Mouse (Mus musculus) heart, adult 2 months (tissue): ENCODE data around the gene Mov10l1. TPM values are rescaled to one million over a fixed set of nuclear protein-coding genes. Genes with fewer than 3 reads are reported as not detected.
A peak's percentile ranks its signal among the peaks of the same experiment; 100 is the strongest.

Experiments
- DNase-seq, 2 experiments: peaks; one replicate each; pipeline ENCODE4 v3.0.0; 2021
- H3K27ac ChIP-seq: fragments of 200-600 bp; 2 replicates; pipeline ENCODE4 v1.8.1; 2022
- H3K27me3 ChIP-seq: fragments of 200-500 bp; 2 replicates; pipeline ENCODE4 v1.6.1; 2012; ENCODE audit warnings: mild to moderate bottlenecking, low read length, inconsistent platforms, mixed read lengths; ENCODE audit not compliant: control insufficient read depth, insufficient read depth
- H3K36me3 ChIP-seq: fragments of 200-500 bp; 2 replicates; pipeline ENCODE4 v1.6.1; 2012; ENCODE audit warnings: low read length, inconsistent platforms; ENCODE audit not compliant: control insufficient read depth, insufficient read depth
- H3K4me1 ChIP-seq: fragments of 200-500 bp; 2 replicates; pipeline ENCODE4 v1.6.1; 2011; ENCODE audit warnings: low read length; ENCODE audit not compliant: control insufficient read depth, insufficient read depth
- H3K4me3 ChIP-seq: fragments of 200-600 bp; 2 replicates; pipeline ENCODE4 v1.8.1; 2022
- H3K79me2 ChIP-seq: fragments of 200-500 bp; replicated peaks from 2 replicates; pipeline ENCODE4 v1.6.1; 2012; ENCODE audit warnings: mild to moderate bottlenecking, inconsistent platforms, low read length, moderate library complexity, mixed read lengths; ENCODE audit not compliant: control insufficient read depth, insufficient read depth
- H3K9ac ChIP-seq: fragments of 200-500 bp; 2 replicates; pipeline ENCODE4 v1.6.1; 2012; ENCODE audit warnings: low read depth, mild to moderate bottlenecking, control low read depth, inconsistent platforms, low read length, mixed read lengths
- CTCF ChIP-seq: fragments of 200-600 bp; IDR thresholded peaks from 2 replicates; pipeline ENCODE4 v1.8.1; 2022; ENCODE audit warnings: antibody characterized with exemption, mild to moderate bottlenecking, moderate library complexity
- EP300 ChIP-seq: fragments of 200-500 bp; IDR thresholded peaks from 2 replicates; pipeline ENCODE4 v1.6.1; 2011; ENCODE audit warnings: low read depth, low read length, control low read depth; ENCODE audit not compliant: insufficient read depth
- POLR2A ChIP-seq: fragments of 200-500 bp; IDR thresholded peaks from 2 replicates; pipeline ENCODE4 v1.6.1; 2011; ENCODE audit warnings: mild to moderate bottlenecking, low read depth, low read length, control low read depth; ENCODE audit not compliant: insufficient read depth
- WGBS: fragments of 180-500 bp; shearing (Covaris S2); methylation state at CpG from one replicate; pipeline ENCODE4 v1.1.7; 2018; 5-methylcytosine and 5-hydroxymethylcytosine counted together
- intact Hi-C: fragments of 180-260 bp; cut with DNase I; formaldehyde crosslinking; loops from one replicate; pipeline ENCODE4 v1.15.1; 2025
- polyA plus RNA-seq: library from polyadenylated mRNA; depleted of rRNA; stranded (reverse); fragments of >200 nt; gene quantifications from 2 replicates; pipeline ENCODE4 v1.2.3, GENCODE M21; 2012
- total RNA-seq, 2 experiments: library from RNA; stranded (reverse); gene quantifications; 2 replicates each; pipeline ENCODE4 v1.2.3; 2021

Gene Mov10l1
- total and polyA plus RNA-seq, 3 experiments: 51.7 to 107 (median 96.4) TPM

- H3K9ac ChIP-seq: no peak overlapping the region
- TF ChIP-seq CTCF: no peak
- no peak for TF ChIP-seq POLR2A
- no peaks in the 10 kb centered on the region for H3K36me3 ChIP-seq
- peaks cover 5% of the 10 kb centered on the region for H3K27me3 ChIP-seq
- intact Hi-C loops: no loop called here
- DNase-seq: no peak
- no peak overlapping the region for H3K27ac ChIP-seq
- H3K4me3 ChIP-seq: no peak overlapping the region
- no peaks in the 10 kb centered on the region for H3K4me1 ChIP-seq
- H3K79me2 ChIP-seq: no peaks in the 10 kb centered on the region
- WGBS: 92% methylated on average over 5 of the region's 5 CpGs
These were observed 82.2 kb downstream of the Mov10l1 start for GRCm38 (mm10) chr15:89064891-89065290.

- H3K4me3 ChIP-seq: no peak overlapping the region
- no peaks in the 10 kb centered on the region for H3K79me2 ChIP-seq
- H3K27me3 ChIP-seq: peaks cover 3% of the 10 kb centered on the region
- no peaks in the 10 kb centered on the region for H3K4me1 ChIP-seq
- DNase-seq: no peak
- no peaks in the 10 kb centered on the region for H3K36me3 ChIP-seq
- TF ChIP-seq EP300: no peak
- TF ChIP-seq CTCF: no peak
- TF ChIP-seq POLR2A: no peak
- WGBS: 29% methylated on average over 35 of the region's 35 CpGs
- intact Hi-C loops: no loop called here
- no peak overlapping the region for H3K27ac ChIP-seq
- no peak overlapping the region for H3K9ac ChIP-seq
These were observed 84.9 kb downstream of the Mov10l1 start for GRCm38 (mm10) chr15:89067609-89068008.

- H3K27ac ChIP-seq: no peak overlapping the region
- DNase-seq: no peak
- H3K79me2 ChIP-seq: no peaks in the 10 kb centered on the region
- H3K4me3 ChIP-seq: no peak overlapping the region
- no peak overlapping the region for H3K9ac ChIP-seq
- no peaks in the 10 kb centered on the region for H3K4me1 ChIP-seq
- no peaks in the 10 kb centered on the region for H3K36me3 ChIP-seq
- TF ChIP-seq CTCF (no peak), EP300 (no peak), POLR2A (no peak)
- 38% methylated on average over 26 of the region's 26 CpGs for WGBS
- H3K27me3 ChIP-seq: peaks cover 3% of the 10 kb centered on the region
- intact Hi-C loops: no loop called here
These were observed 85.5 kb downstream of the Mov10l1 start for GRCm38 (mm10) chr15:89068226-89068625.

GRCm38 (mm10) chr15:89069336-89069840 lies 86.7 kb downstream of the Mov10l1 start:
- DNase-seq: no peak
- Histone ChIP-seq H3K27me3 (peaks cover 3% of the 10 kb centered on the region), H3K9ac (no peak overlapping the region), H3K4me1 (no peaks in the 10 kb centered on the region; the same call in 1 of the 2 replicates), H3K36me3 (no peaks in the 10 kb centered on the region), H3K79me2 (no peaks in the 10 kb centered on the region), H3K27ac (no peak overlapping the region), H3K4me3 (no peak overlapping the region)
- intact Hi-C loops: no loop called here
- WGBS: 78% methylated on average over 19 of the region's 19 CpGs
- no peak for TF ChIP-seq POLR2A

- intact Hi-C loops: loop anchor here (10.0 kb wide), 1 partner anchor 246 kb away; no protein-coding TSS in a partner anchor
- Histone ChIP-seq H3K27ac (no peak overlapping the region), H3K9ac (no peak overlapping the region), H3K4me3 (no peak overlapping the region), H3K79me2 (no peaks in the 10 kb centered on the region), H3K36me3 (no peaks in the 10 kb centered on the region), H3K4me1 (no peaks in the 10 kb centered on the region; the same call in 1 of the 2 replicates), H3K27me3 (peaks cover 3% of the 10 kb centered on the region)
- 69% methylated on average over 24 of the region's 24 CpGs for WGBS
- no peak for TF ChIP-seq EP300
- no peak for TF ChIP-seq POLR2A
- TF ChIP-seq CTCF: no peak
- DNase-seq: no peak
These were observed 87.9 kb downstream of the Mov10l1 start for GRCm38 (mm10) chr15:89070606-89071005.

GRCm38 (mm10) chr15:89073993-89074603 lies 91.4 kb downstream of the Mov10l1 start:
- Histone ChIP-seq H3K79me2 (peaks cover 2% of the 10 kb centered on the region; the same call in 1 of the 2 replicates), H3K36me3 (no peaks in the 10 kb centered on the region; the same call in 1 of the 2 replicates), H3K4me1 (peaks cover 13% of the 10 kb centered on the region), H3K4me3 (no peak overlapping the region), H3K27me3 (no peaks in the 10 kb centered on the region), H3K9ac (no peak overlapping the region), H3K27ac (peak overlapping the region; percentile 98)
- 51% methylated on average over 10 of the region's 10 CpGs for WGBS
- DNase-seq: peak in 1 of 2 experiments; percentile 64
- intact Hi-C loops: loop anchor here (10.0 kb wide), 1 partner anchor 249 kb away; no protein-coding TSS in a partner anchor
- TF ChIP-seq EP300 (peak; percentile 69; the same call in 1 of the 2 replicates), CTCF (no peak)
